Mouse (Mus musculus) neural tube, embryonic 15.5 days (tissue): ENCODE measurements around the gene Nos1. TPM values are rescaled to one million over a fixed set of nuclear protein-coding genes. Genes with fewer than 3 reads are reported as not detected.

Experiments
- ATAC-seq: fragments of 200-750 bp; cut with Nextera tagmentation; 2 replicates; pipeline ENCODE4 v1.8.0; 2017; ENCODE audit warnings: mild to moderate bottlenecking, moderate TSS enrichment, moderate library complexity; ENCODE audit not compliant: low FRiP score
- H3K27ac ChIP-seq: fragments of 300-500 bp; sonication (generic); replicated peaks from 2 replicates; pipeline ENCODE4 v1.5.1; 2015; ENCODE audit warnings: mild to moderate bottlenecking, inconsistent platforms
- H3K27me3 ChIP-seq: fragments of 300-500 bp; sonication (generic); replicated peaks from 2 replicates; pipeline ENCODE4 v1.6.1; 2015; ENCODE audit warnings: inconsistent platforms
- H3K36me3 ChIP-seq: fragments of 300-500 bp; sonication (generic); 2 replicates; pipeline ENCODE4 v1.6.1; 2015; ENCODE audit warnings: inconsistent platforms
- H3K4me1 ChIP-seq: fragments of 300-500 bp; sonication (generic); 2 replicates; pipeline ENCODE4 v1.6.1; 2015; ENCODE audit warnings: inconsistent platforms
- H3K4me2 ChIP-seq: fragments of 300-500 bp; sonication (generic); 2 replicates; pipeline ENCODE4 v1.6.1; 2015; ENCODE audit warnings: inconsistent platforms, mild to moderate bottlenecking, moderate library complexity
- H3K4me3 ChIP-seq: fragments of 300-500 bp; sonication (generic); replicated peaks from 2 replicates; pipeline ENCODE4 v1.5.1; 2015; ENCODE audit warnings: mild to moderate bottlenecking, inconsistent platforms
- H3K9ac ChIP-seq: fragments of 300-500 bp; sonication (generic); replicated peaks from 2 replicates; pipeline ENCODE4 v1.6.1; 2015; ENCODE audit warnings: mild to moderate bottlenecking, inconsistent platforms
- H3K9me3 ChIP-seq: fragments of 300-500 bp; sonication (generic); replicated peaks from 2 replicates; pipeline ENCODE4 v1.6.1; 2016; ENCODE audit warnings: inconsistent platforms
- WGBS: fragments of 180-500 bp; shearing (Covaris S2); methylation state at CpG from one replicate; pipeline ENCODE4 v1.1.7; 2015; ENCODE audit warnings: mixed read lengths; 5-methylcytosine and 5-hydroxymethylcytosine counted together
- polyA plus RNA-seq: library from polyadenylated mRNA; unstranded; fragments of >200 nt; fragmentation: Nextera tagmentation; extraction: Ambion mirVana; gene quantifications from 2 replicates; pipeline ENCODE4 v1.2.1, GENCODE M21; 2015

Gene Nos1
- polyA plus RNA-seq, 1 experiment from 2014 or later: 2.9 TPM

DNA sequence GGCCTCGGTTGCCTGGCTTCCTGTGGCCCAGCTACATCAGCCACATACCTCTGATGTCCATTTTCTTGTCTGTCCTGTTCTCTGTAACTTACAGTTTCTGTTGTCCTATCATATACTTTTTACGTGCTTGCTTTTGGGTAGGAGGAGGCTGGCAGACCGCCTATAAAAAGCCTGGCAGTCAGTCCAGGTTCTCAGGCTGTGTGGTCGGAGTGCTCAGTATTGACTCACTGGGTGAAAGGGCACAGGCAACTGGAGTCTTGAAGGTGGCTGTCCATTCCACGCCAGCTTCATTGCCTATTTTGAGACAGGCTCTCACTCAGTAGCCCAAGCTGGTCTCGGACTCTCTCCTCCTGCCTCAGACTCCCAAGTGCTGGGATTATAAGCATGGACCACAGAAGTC, 208.9 kb downstream of the Nos1 start:
- Histone ChIP-seq H3K4me3 (no peak overlapping the region), H3K4me2 (no peak overlapping the region), H3K27me3 (no peaks in the 10 kb centered on the region), H3K9ac (no peak overlapping the region), H3K27ac (no peak overlapping the region), H3K36me3 (peaks cover 97% of the 10 kb centered on the region), H3K4me1 (no peaks in the 10 kb centered on the region), H3K9me3 (no peaks in the 10 kb centered on the region)
- no peak for ATAC-seq
- WGBS: 86% methylated on average over 6 of the region's 6 CpGs

DNA sequence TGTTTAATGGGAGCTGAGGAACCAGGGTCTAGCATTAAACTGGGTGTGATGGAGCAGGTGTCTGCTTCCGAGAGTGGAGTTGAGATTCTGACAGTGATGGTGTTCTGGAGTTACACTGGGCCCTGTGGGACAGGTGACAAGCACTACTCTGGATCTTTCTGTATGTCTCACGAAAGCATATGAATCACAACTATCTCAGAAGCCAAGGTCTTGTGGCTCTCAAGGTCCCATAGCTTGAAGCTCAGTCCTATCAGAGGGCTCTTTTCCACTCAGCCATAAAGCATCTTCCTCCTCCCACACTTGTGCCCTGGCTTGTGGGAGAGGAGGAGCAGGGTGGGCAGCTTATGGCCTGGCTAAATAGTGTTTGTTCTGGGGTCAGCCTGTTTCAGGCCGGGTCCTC, 210.1 kb downstream of the Nos1 start:
- Histone ChIP-seq H3K9ac (no peak overlapping the region), H3K27ac (no peak overlapping the region), H3K9me3 (no peaks in the 10 kb centered on the region), H3K4me1 (no peaks in the 10 kb centered on the region), H3K4me3 (no peak overlapping the region), H3K4me2 (no peak overlapping the region), H3K36me3 (peaks cover 99% of the 10 kb centered on the region), H3K27me3 (no peaks in the 10 kb centered on the region)
- ATAC-seq: no peak
- 85% methylated on average over 3 of the region's 3 CpGs for WGBS

DNA sequence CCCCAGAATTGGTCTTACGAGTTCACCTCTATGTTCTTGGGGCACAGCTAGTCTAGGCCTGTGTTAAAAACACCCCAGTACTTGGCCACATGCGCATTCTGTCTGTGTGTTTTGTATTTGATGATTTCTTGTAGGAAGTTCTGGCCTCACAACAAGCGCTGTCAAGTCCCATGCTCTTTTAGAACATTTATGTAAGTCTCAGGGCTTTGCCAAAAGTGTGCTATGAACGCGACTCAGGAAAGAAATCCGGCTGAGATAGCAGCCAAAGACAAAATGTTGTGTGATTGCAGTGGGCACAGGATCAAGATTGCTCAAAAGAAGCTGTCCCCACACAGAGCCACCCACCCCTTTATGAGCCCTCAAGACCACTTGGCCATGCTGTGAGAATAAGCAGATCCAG, 212.7 kb downstream of the Nos1 start:
- H3K27me3 ChIP-seq: no peaks in the 10 kb centered on the region
- no peak overlapping the region for H3K27ac ChIP-seq
- no peaks in the 10 kb centered on the region for H3K9me3 ChIP-seq
- no peak overlapping the region for H3K4me2 ChIP-seq
- no peak for ATAC-seq
- no peak overlapping the region for H3K4me3 ChIP-seq
- peaks cover 97% of the 10 kb centered on the region for H3K36me3 ChIP-seq
- H3K4me1 ChIP-seq: no peaks in the 10 kb centered on the region
- WGBS: 93% methylated on average over 6 of the region's 6 CpGs
- no peak overlapping the region for H3K9ac ChIP-seq

DNA sequence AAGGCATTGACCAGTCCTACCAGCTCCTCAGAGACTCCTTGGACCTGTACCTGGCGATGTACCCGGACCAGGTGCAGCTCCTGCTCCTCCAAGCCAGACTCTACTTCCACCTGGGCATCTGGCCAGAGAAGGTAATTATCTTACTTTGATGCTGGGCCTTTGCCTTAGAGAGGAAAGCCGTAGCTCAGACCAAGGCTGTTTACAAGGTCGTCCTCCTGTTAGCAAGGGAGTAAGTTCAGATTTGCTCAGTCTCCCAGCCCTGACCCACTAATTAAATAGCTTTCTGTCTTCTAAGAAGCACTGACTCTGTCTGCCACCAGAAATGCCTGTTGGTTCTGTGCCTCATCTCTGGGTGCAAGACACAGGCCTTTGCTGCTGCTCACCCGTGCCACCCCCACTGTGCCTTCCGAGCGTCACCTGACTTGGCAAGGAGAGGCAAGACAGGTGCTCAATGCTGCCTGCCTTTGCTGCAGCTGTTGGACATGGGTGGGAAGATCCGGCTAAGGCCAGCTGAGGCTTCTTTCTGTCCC, 214.6 kb downstream of the Nos1 start:
- H3K4me3 ChIP-seq: no peak overlapping the region
- no peaks in the 10 kb centered on the region for H3K9me3 ChIP-seq
- H3K27me3 ChIP-seq: no peaks in the 10 kb centered on the region
- H3K4me2 ChIP-seq: no peak overlapping the region
- no peak overlapping the region for H3K9ac ChIP-seq
- H3K27ac ChIP-seq: no peak overlapping the region
- H3K4me1 ChIP-seq: no peaks in the 10 kb centered on the region; the same call in 1 of the 2 replicates
- peaks cover 96% of the 10 kb centered on the region for H3K36me3 ChIP-seq
- 93% methylated on average over 8 of the region's 8 CpGs for WGBS
- ATAC-seq: no peak

DNA sequence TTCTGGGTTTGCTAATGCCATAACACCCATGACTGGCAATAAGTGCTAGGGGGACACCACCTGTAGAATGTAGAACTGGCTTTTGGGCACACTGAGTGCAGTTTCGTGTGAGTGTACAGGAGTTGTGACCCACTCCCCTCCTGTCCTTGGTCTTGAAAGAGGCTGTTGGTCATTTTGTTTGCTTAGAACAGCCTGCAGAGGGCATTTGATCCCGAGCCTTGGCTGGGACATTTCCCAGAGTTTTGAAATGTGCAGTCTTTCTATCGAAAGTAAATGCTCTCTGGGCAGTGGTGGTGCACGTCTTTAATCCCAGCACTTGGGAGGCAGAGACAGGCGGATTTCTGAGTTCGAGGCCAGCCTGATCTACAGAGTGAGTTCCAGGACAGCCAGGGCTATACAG, 215.1 kb downstream of the Nos1 start:
- Histone ChIP-seq H3K9ac (no peak overlapping the region), H3K4me2 (no peak overlapping the region), H3K27me3 (no peaks in the 10 kb centered on the region), H3K9me3 (no peaks in the 10 kb centered on the region), H3K4me3 (no peak overlapping the region), H3K4me1 (no peaks in the 10 kb centered on the region; the same call in 1 of the 2 replicates), H3K27ac (no peak overlapping the region), H3K36me3 (peaks cover 96% of the 10 kb centered on the region)
- ATAC-seq: no peak
- whole genome bisulfite sequencing: 92% methylated on average over 6 of the region's 6 CpGs

DNA sequence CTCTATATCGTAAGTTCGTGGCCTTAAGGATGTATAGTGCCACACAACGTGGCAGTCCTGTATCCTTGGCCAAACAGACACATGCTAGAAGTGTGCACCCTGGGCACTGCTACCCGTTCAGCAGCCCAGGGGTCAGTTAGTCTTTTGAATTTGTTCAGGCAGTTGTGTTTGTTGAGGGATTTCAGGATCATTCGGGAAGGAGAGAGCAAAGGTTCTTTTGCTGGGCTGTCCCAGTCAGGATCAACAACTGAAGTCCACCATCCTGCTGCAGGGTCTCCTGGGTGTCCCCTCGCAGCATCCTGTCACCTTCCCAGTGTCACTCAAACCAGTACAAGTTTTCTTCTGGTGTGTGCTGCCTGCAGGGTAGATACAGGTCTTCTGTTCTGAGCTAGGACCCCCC, 215.7 kb downstream of the Nos1 start:
- no peaks in the 10 kb centered on the region for H3K9me3 ChIP-seq
- WGBS: 92% methylated on average over 6 of the region's 6 CpGs
- H3K4me1 ChIP-seq: no peaks in the 10 kb centered on the region; the same call in 1 of the 2 replicates
- no peak overlapping the region for H3K9ac ChIP-seq
- no peaks in the 10 kb centered on the region for H3K27me3 ChIP-seq
- H3K4me3 ChIP-seq: no peak overlapping the region
- H3K27ac ChIP-seq: no peak overlapping the region
- no peak for ATAC-seq
- peaks cover 96% of the 10 kb centered on the region for H3K36me3 ChIP-seq
- no peak overlapping the region for H3K4me2 ChIP-seq

DNA sequence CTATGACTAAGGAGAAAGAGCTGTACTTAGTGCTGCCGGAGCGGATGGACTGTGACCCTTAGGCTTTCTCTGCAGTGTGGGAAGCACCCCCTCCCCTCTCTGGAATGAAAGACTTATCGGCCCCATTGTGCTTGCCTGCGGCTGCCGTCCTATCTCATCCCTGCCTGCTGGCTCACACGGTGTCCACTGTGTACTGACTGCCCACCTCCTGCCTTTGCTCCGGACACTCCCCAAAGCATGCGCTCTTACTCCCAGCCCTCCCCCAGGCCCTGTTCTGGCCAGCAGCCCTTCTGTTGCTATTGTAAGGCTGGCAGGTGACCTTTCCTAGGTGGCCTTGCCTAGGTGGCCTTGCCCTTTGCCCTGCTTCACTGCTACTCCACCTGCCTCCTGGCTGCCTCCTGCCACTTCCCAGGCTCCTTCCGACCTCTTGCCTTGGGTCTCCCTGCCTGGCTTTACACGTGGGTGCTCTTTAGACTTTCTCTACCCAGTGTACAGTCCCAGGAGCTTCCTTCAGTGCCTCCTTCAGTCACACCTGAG, 216.7 kb downstream of the Nos1 start:
- Histone ChIP-seq H3K27me3 (no peaks in the 10 kb centered on the region), H3K4me2 (no peak overlapping the region), H3K9me3 (no peaks in the 10 kb centered on the region), H3K36me3 (peaks cover 95% of the 10 kb centered on the region), H3K9ac (no peak overlapping the region), H3K4me1 (no peaks in the 10 kb centered on the region; the same call in 1 of the 2 replicates), H3K27ac (no peak overlapping the region), H3K4me3 (no peak overlapping the region)
- ATAC-seq: no peak
- WGBS: 71% methylated on average over 10 of the region's 10 CpGs

DNA sequence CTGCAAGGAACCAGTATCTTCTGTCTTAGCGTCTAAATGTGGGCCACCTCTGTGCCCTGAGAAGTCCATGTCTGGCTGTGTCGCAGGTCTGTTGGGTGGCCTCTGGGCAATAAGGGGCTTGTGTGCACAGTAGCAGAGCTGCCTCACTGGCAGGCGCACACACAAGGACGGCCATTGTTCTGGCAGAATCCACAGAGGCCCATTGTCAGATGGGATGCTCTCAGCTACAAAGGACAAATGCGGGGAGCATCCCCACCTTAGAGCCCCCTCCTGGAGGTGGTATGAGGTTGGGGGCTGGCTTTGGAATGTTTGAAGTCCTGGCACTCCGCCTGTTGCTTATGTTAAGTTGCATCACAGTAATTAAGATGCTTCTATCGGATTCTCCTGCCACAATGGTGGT, 218.2 kb downstream of the Nos1 start:
- Histone ChIP-seq H3K9me3 (no peaks in the 10 kb centered on the region), H3K27ac (no peak overlapping the region), H3K36me3 (peaks cover 96% of the 10 kb centered on the region), H3K9ac (no peak overlapping the region), H3K4me2 (no peak overlapping the region), H3K4me3 (no peak overlapping the region), H3K4me1 (no peaks in the 10 kb centered on the region; the same call in 1 of the 2 replicates), H3K27me3 (no peaks in the 10 kb centered on the region)
- 72% methylated on average over 7 of the region's 7 CpGs for WGBS
- ATAC-seq: no peak

DNA sequence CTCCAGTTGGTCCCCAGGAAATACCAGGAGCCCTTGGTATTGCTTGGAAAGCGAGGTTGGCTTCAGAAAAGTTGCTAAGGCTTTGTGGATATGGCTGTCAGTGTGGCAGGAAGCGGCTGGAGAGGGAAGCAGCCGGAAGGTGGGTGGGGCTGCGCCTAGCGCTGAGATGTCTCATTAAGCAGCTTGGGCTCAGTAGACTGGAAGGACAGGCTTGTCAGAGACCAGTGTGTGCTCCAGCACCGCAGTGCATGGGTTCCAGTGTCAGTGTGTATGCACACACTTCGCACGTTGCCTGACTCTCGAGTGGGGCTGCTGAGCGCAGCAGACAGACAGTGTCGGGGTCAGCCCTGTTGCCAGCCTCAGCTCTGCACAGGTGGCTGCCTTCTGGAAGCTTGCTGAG, 218.8 kb downstream of the Nos1 start:
- no peaks in the 10 kb centered on the region; the same call in 1 of the 2 replicates for H3K4me1 ChIP-seq
- no peaks in the 10 kb centered on the region for H3K9me3 ChIP-seq
- no peaks in the 10 kb centered on the region for H3K27me3 ChIP-seq
- WGBS: 87% methylated on average over 11 of the region's 11 CpGs
- ATAC-seq: no peak
- no peak overlapping the region for H3K4me2 ChIP-seq
- H3K36me3 ChIP-seq: peaks cover 96% of the 10 kb centered on the region
- H3K9ac ChIP-seq: no peak overlapping the region
- no peak overlapping the region for H3K4me3 ChIP-seq
- H3K27ac ChIP-seq: no peak overlapping the region

DNA sequence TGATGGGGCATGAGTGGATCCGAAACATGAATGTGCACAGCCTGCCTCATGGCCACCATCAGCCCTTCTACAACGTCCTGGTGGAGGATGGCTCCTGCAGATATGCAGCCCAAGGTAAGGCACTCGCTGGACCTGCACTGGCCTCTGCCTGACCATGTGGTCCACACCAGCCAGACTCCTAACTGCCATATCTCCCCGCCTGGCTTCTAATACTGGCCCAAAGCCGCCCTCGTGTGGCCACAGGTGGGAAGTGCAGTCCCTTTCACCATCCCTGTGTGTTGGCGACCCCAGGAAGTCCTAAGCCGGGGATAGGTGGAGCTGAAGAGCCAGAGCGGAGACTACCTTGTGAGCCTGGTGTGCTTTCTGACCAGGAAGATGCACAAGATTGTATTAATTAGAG, 221.2 kb downstream of the Nos1 start:
- H3K4me2 ChIP-seq: no peak overlapping the region
- no peaks in the 10 kb centered on the region; the same call in 1 of the 2 replicates for H3K4me1 ChIP-seq
- no peaks in the 10 kb centered on the region for H3K9me3 ChIP-seq
- H3K27me3 ChIP-seq: no peaks in the 10 kb centered on the region
- 35% methylated on average over 9 of the region's 9 CpGs for WGBS
- no peak overlapping the region for H3K27ac ChIP-seq
- H3K36me3 ChIP-seq: peaks cover 94% of the 10 kb centered on the region
- H3K4me3 ChIP-seq: no peak overlapping the region
- H3K9ac ChIP-seq: no peak overlapping the region
- no peak for ATAC-seq

DNA sequence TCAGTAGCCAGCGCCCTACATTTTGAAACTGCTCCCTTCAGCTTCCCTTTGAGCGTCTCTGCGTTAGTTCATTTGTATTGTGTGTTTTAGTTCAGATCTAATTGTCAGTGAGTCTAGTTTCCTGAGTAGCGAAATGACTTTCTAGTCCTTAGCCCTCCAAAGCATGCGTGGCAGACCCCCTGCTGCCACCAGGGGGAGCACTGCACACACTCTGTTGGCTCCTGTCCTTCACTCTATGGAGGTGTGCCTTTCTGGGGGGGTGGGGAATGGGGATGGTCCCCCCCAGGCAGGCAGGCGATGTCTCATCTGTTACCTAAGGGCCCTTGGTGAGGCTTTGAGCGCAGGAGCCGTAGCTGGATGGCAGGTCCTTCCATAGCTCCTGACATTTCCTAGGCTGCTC, 223.8 kb downstream of the Nos1 start:
- H3K27ac ChIP-seq: no peak overlapping the region
- H3K36me3 ChIP-seq: peaks cover 94% of the 10 kb centered on the region
- H3K4me3 ChIP-seq: no peak overlapping the region
- WGBS: 78% methylated on average over 8 of the region's 8 CpGs
- H3K4me2 ChIP-seq: no peak overlapping the region
- no peaks in the 10 kb centered on the region for H3K27me3 ChIP-seq
- no peak for ATAC-seq
- no peaks in the 10 kb centered on the region for H3K9me3 ChIP-seq
- H3K4me1 ChIP-seq: no peaks in the 10 kb centered on the region
- no peak overlapping the region for H3K9ac ChIP-seq

DNA sequence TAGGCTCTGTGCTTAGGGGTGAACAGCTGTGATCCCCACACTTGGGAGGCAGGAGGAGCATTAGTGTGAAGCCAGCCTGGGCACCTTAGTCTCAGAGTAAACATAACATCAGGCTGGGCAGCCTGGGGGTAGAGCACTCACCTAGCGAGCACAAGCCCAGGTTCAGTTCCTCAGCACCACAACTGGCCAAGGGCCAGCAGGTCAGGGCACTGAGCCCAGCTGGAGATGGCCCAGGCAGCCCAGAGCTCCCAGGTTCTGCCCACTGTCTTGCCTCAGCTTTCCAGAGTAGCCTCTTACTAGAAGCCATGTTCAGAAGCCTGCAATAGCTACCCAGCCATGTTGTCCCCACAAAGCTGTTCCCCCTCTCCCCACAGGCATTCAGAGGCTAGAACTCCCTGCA, 224.9 kb downstream of the Nos1 start:
- Histone ChIP-seq H3K9me3 (no peaks in the 10 kb centered on the region), H3K36me3 (peaks cover 92% of the 10 kb centered on the region), H3K27me3 (no peaks in the 10 kb centered on the region), H3K4me3 (no peak overlapping the region), H3K4me1 (no peaks in the 10 kb centered on the region), H3K9ac (no peak overlapping the region), H3K4me2 (no peak overlapping the region), H3K27ac (no peak overlapping the region)
- no peak for ATAC-seq
- 89% methylated on average over 1 of the region's 1 CpGs for WGBS
